Mouse (Mus musculus) thymus, adult 2 months (tissue): ENCODE results near the gene Gm26741. TPM values are rescaled to one million over a fixed set of nuclear protein-coding genes. Genes with fewer than 3 reads are reported as not detected.

ENCODE experiments used
- DNase-seq: peaks from one replicate; pipeline ENCODE4 v3.0.0; 2021
- H3K27ac ChIP-seq: fragments of 200-500 bp; 2 replicates; pipeline ENCODE4 v1.5.1; 2012; ENCODE audit warnings: low read length, control low read depth; ENCODE audit not compliant: control insufficient read depth, insufficient read depth
- H3K27me3 ChIP-seq: fragments of 200-500 bp; 2 replicates; pipeline ENCODE4 v1.6.1; 2012; ENCODE audit warnings: mild to moderate bottlenecking, low read length, moderate library complexity, mixed read lengths; ENCODE audit not compliant: control insufficient read depth, insufficient read depth
- H3K36me3 ChIP-seq: fragments of 200-500 bp; 2 replicates; pipeline ENCODE4 v1.6.1; 2012; ENCODE audit warnings: mild to moderate bottlenecking, low read length, moderate library complexity; ENCODE audit not compliant: control insufficient read depth, insufficient read depth
- H3K4me1 ChIP-seq: fragments of 200-500 bp; replicated peaks from 2 replicates; pipeline ENCODE4 v1.6.1; 2012; ENCODE audit warnings: low read length; ENCODE audit not compliant: control insufficient read depth, insufficient read depth
- H3K4me3 ChIP-seq: fragments of 200-500 bp; 2 replicates; pipeline ENCODE4 v1.5.1; 2012; ENCODE audit warnings: mild to moderate bottlenecking, low read length, control low read depth, moderate library complexity; ENCODE audit not compliant: control insufficient read depth, insufficient read depth
- CTCF ChIP-seq: fragments of 200-500 bp; IDR thresholded peaks from 2 replicates; pipeline ENCODE4 v1.5.1; 2012; ENCODE audit warnings: mild to moderate bottlenecking, control low read depth, low read length, moderate library complexity, borderline replicate concordance; ENCODE audit not compliant: control insufficient read depth, poor library complexity, insufficient read depth; ENCODE audit errors: extremely low read depth
- POLR2A ChIP-seq: fragments of 200-500 bp; IDR thresholded peaks from 2 replicates; pipeline ENCODE4 v1.6.1; 2012; ENCODE audit warnings: mild to moderate bottlenecking, low read length, control low read depth, moderate library complexity; ENCODE audit not compliant: control insufficient read depth, poor library complexity, insufficient read depth; ENCODE audit errors: extremely low read depth
- WGBS: fragments of 180-500 bp; shearing (Covaris S2); methylation state at CpG from one replicate; pipeline ENCODE4 v1.1.7; 2018; 5-methylcytosine and 5-hydroxymethylcytosine counted together
- polyA plus RNA-seq: library from polyadenylated mRNA; depleted of rRNA; stranded (reverse); fragments of >200 nt; gene quantifications from 2 replicates; pipeline ENCODE4 v1.2.3, GENCODE M21; 2012

The Gm26741 gene
- polyA plus RNA-seq, 1 experiment = not detected

DNA sequence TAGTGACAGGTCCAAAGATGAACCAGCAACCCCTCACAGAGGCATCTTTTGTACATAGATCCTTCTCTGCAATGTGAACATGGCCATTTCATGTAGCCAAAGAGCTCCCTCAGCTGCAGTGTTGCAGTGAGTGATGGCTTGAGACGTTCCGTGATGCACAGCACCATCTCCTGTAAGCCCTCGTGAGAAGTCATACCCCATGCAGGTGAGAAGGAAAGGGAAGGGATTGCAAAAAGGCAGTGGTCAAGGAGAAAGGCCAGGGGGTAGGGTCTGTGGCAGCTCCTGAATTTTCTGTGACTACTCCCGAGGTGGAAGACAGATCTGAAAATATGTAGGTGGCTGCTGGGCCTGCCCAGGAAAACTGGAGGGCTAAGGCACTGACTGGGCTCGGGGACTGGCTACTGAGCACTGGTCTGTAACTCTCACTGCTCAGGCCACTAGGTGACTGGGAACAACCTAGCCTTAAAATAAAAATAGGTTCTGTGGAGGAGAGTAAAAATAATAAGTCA lies 30.4 kb downstream of the Gm26741 start, which contains the start of gene Nepn:
Gene Nepn (plus strand): TSS at position 51 of the 509 bp plus-strand sequence.
- no peak for TF ChIP-seq POLR2A
- TF ChIP-seq CTCF = no peak
- no peaks in the 10 kb centered on the region for H3K4me1 ChIP-seq
- no peak within 1 kb of the TSS for H3K27ac ChIP-seq
- WGBS = 84% methylated on average over 5 of the region's 5 CpGs
- no peak for DNase-seq
- H3K36me3 ChIP-seq = no peaks in the 10 kb centered on the region
- H3K27me3 ChIP-seq = no peaks in the 10 kb centered on the region
- no peak within 1 kb of the TSS for H3K4me3 ChIP-seq

DNA sequence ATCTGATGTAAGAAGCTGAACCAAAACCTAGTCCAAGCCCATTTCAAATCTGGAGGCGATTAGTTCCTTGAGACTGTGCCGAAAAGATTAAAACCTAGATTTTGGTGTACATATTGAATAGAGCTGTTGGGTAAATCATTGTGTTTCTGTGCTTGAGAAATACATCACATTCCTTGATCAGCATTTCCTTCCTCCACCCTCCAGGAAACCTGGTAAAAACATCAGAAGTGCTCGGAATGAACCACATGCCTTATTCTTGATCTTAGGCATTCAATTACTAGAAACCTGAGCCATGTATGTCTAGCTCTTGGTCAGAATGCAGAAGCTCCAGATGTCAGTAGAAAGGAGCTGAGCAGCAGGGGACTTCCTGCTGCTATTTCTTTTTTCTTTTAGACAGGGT lies 30.9 kb downstream of the Gm26741 start:
- 62% methylated on average over 3 of the region's 3 CpGs for WGBS
- H3K27ac ChIP-seq = no peak overlapping the region
- TF ChIP-seq POLR2A (no peak), CTCF (no peak)
- H3K27me3 ChIP-seq = no peaks in the 10 kb centered on the region
- no peak overlapping the region for H3K4me3 ChIP-seq
- H3K4me1 ChIP-seq = no peaks in the 10 kb centered on the region
- no peaks in the 10 kb centered on the region for H3K36me3 ChIP-seq
- no peak for DNase-seq

DNA sequence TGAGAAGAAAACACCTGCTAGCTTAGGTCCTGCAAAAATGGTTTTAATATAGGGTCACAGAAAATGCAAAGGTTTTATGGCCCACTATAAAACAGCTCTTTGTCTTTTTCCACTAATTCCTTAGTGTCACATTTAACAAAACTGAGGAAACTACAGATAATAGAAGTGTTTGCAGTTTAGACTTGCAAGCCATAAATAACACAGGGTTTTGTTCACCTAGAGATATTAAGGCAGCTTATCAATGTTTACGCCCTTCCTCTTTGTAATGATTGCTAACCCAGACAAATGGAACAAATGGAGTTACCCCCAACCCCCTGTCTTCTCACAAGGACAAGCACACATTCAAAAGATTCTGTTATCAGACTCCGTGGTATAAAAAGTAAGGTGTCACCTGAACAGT lies 32.6 kb downstream of the Gm26741 start:
- Histone ChIP-seq H3K4me3 (no peak overlapping the region), H3K27ac (no peak overlapping the region), H3K27me3 (no peaks in the 10 kb centered on the region), H3K36me3 (no peaks in the 10 kb centered on the region), H3K4me1 (no peaks in the 10 kb centered on the region)
- WGBS = 91% methylated on average over 2 of the region's 2 CpGs
- no peak for TF ChIP-seq CTCF
- TF ChIP-seq POLR2A = no peak
- DNase-seq = no peak

DNA sequence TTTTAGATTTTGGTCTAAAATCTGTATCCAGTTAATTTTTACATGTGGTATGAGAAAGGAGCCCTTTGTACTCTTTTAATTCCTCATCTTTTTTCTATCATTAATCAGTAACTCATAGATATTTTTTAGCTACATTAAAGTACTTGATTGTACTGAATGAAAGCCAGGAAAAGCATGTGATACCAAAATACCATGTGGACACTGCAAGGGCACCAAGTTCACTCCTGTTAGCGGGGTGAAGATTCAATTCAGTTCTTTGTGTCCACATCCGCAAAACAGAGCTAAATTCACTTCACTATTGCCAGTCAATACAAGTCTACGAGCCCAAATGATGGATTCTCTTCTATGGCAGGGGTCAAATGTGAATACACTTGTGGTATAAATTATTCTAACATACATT lies 38.1 kb downstream of the Gm26741 start:
- whole genome bisulfite sequencing = 95% methylated on average over 3 of the region's 3 CpGs
- no peak overlapping the region for H3K27ac ChIP-seq
- no peaks in the 10 kb centered on the region for H3K27me3 ChIP-seq
- H3K4me3 ChIP-seq = no peak overlapping the region
- H3K4me1 ChIP-seq = no peaks in the 10 kb centered on the region
- no peaks in the 10 kb centered on the region for H3K36me3 ChIP-seq
- no peak for DNase-seq
- TF ChIP-seq CTCF (no peak), POLR2A (no peak)

GRCm38 (mm10) chr10:52398715-52399114 lies 40.1 kb downstream of the Gm26741 start:
- no peaks in the 10 kb centered on the region for H3K4me1 ChIP-seq
- no peaks in the 10 kb centered on the region for H3K36me3 ChIP-seq
- WGBS = 91% methylated on average over 2 of the region's 2 CpGs
- no peak for TF ChIP-seq POLR2A
- no peak for TF ChIP-seq CTCF
- H3K4me3 ChIP-seq = no peak overlapping the region
- H3K27me3 ChIP-seq = no peaks in the 10 kb centered on the region
- DNase-seq = no peak
- no peak overlapping the region for H3K27ac ChIP-seq

GRCm38 (mm10) chr10:52399722-52400121 lies 41.2 kb downstream of the Gm26741 start:
- WGBS = 76% methylated on average over 3 of the region's 3 CpGs
- no peaks in the 10 kb centered on the region for H3K4me1 ChIP-seq
- TF ChIP-seq CTCF (no peak), POLR2A (no peak)

GRCm38 (mm10) chr10:52405160-52405559 lies 46.6 kb downstream of the Gm26741 start:
- Histone ChIP-seq H3K36me3 (no peaks in the 10 kb centered on the region), H3K27me3 (no peaks in the 10 kb centered on the region), H3K27ac (no peak overlapping the region), H3K4me3 (no peak overlapping the region), H3K4me1 (no peaks in the 10 kb centered on the region)
- TF ChIP-seq CTCF = no peak
- no peak for TF ChIP-seq POLR2A
- DNase-seq = no peak
- 91% methylated on average over 13 of the region's 13 CpGs for WGBS

More at GRCm38 (mm10) chr10:52399722-52400121, 41.2 kb downstream of the Gm26741 start:
- Histone ChIP-seq H3K4me3 (no peak overlapping the region), H3K27ac (no peak overlapping the region), H3K27me3 (no peaks in the 10 kb centered on the region), H3K36me3 (no peaks in the 10 kb centered on the region)
- DNase-seq = no peak
